ENCODE assay signal across 14 mouse cellular contexts in the genomic region with DNA sequence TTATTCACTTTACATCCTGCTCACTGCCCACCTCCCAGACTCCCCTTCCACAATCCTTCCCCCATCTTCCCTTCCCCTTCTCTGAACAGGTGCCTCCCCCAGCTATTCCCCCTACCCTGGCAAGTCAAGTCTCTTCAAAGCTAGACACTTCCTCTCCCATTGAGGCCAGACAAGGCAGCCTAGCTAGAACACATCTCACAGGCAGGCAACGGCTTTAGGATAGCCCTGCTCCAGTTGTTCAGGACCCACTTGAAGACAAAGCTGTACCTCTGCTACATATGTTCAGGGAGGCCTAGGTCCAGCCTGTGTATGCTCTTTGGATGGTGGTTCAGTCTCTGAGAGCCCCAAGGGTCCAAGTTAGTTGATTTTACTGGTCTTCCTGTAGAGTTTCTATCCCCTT.
"Had no signal": no experiment of that assay in that cellular context is flagged by ENCODE, and none has a peak within 500 bp of the region (broad histone marks: within the 10 kb centered on the region; RNA-seq: fewer than 3 reads in every experiment).

No protein-coding gene starts in this region.

- DNase-seq: liver, embryonic 13.5 days; lung, adult 2 months; lung, postnatal 14 days; lung, postnatal 4 days; midbrain, embryonic 14.5 days; right cerebral cortex, adult 18-20 months; right cerebral cortex, postnatal 14 days; spleen, adult 18-20 months had no signal

- H3K9ac ChIP-seq: liver, embryonic 13.5 days; neural tube, embryonic 12.5 days; neural tube, embryonic 15.5 days; stomach, embryonic 15.5 days had no signal

- H3K4me2 ChIP-seq: liver, embryonic 13.5 days; midbrain, embryonic 11.5 days; neural tube, embryonic 12.5 days; neural tube, embryonic 15.5 days; stomach, embryonic 15.5 days had no signal

- H3K27me3 ChIP-seq: liver, embryonic 13.5 days; neural tube, embryonic 12.5 days; neural tube, embryonic 15.5 days; stomach, embryonic 15.5 days had no signal

- H3K27ac ChIP-seq: kidney, postnatal 0 days; layer of hippocampus, adult 2 months; liver, embryonic 13.5 days; neural tube, embryonic 12.5 days; neural tube, embryonic 15.5 days; stomach, embryonic 15.5 days had no signal

- H3K9me3 ChIP-seq: liver, embryonic 13.5 days; neural tube, embryonic 12.5 days; neural tube, embryonic 15.5 days; stomach, embryonic 15.5 days had no signal

- H3K4me1 ChIP-seq: neural tube, embryonic 12.5 days; neural tube, embryonic 15.5 days; stomach, embryonic 15.5 days had no signal

- H3K4me3 ChIP-seq: layer of hippocampus, adult 2 months; liver, embryonic 13.5 days; neural tube, embryonic 12.5 days; neural tube, embryonic 15.5 days; stomach, embryonic 15.5 days had no signal

- H3K36me3 ChIP-seq: liver, embryonic 13.5 days; neural tube, embryonic 12.5 days; neural tube, embryonic 15.5 days; stomach, embryonic 15.5 days had no signal
